Mouse (Mus musculus) bone marrow macrophage, adult 2 months (primary cell): Measurements from ENCODE around the gene Nr1h5.

ENCODE experiments used
- CTCF ChIP-seq: IDR thresholded peaks from 2 replicates; pipeline ENCODE4 v1.5.1; 2012; ENCODE audit warnings: low read depth, mild to moderate bottlenecking, low read length, moderate library complexity
- POLR2A ChIP-seq: IDR thresholded peaks from 2 replicates; pipeline ENCODE4 v1.6.1; 2012; ENCODE audit warnings: mild to moderate bottlenecking, low read depth, low read length, borderline replicate concordance

GRCm38 (mm10) chr3:102955143-102955542 lies 8.8 kb downstream of the Nr1h5 start:
- TF ChIP-seq CTCF, result no peak
- no peak for TF ChIP-seq POLR2A
